Mouse (Mus musculus): ENCODE measurements around the gene Cblb. TPM values are rescaled to one million over a fixed set of nuclear protein-coding genes. Genes with fewer than 3 reads are reported as not detected.

Gene Cblb
- polyA plus RNA-seq, 1 experiment from 2014 or later, result 11.5 TPM

- H3K27me3 ChIP-seq, result no peaks in the 10 kb centered on the region
- H3K4me3 ChIP-seq, result no peak overlapping the region
- 84% methylated on average over 5 of the region's 5 CpGs for WGBS
- no peaks in the 10 kb centered on the region for H3K9me3 ChIP-seq
- ATAC-seq (ENCODE audit: low FRiP score, low read depth), result no peak
- no peak overlapping the region for H3K4me2 ChIP-seq
- H3K4me1 ChIP-seq (replicated peaks), result 0 out of 2 replicates have a peak, but pooled peaks cover 3% of the 10 kb centered on the region
- H3K27ac ChIP-seq (replicated peaks), result no peak overlapping the region
- H3K36me3 ChIP-seq, result peaks cover 3% of the 10 kb centered on the region; the same call in 1 of the 2 replicates
- H3K9ac ChIP-seq, result no peak overlapping the region
These were observed 76.8 kb downstream of the Cblb start for GRCm38 (mm10) chr16:52107836-52108235.

- Histone ChIP-seq H3K4me1 (replicated peaks) (peaks cover 11% of the 10 kb centered on the region; the same call in 1 of the 2 replicates), H3K27me3 (no peaks in the 10 kb centered on the region), H3K36me3 (peaks cover 6% of the 10 kb centered on the region; the same call in 1 of the 2 replicates), H3K4me3 (no peak overlapping the region), H3K27ac (replicated peaks) (no peak overlapping the region), H3K9ac (no peak overlapping the region), H3K9me3 (no peaks in the 10 kb centered on the region), H3K4me2 (no peak overlapping the region)
- 43% methylated on average over 4 of the region's 4 CpGs for WGBS
- ATAC-seq (ENCODE audit: low FRiP score, low read depth), result no peak
These were observed 83.4 kb downstream of the Cblb start for GRCm38 (mm10) chr16:52114473-52114872.

- Histone ChIP-seq H3K4me3 (no peak overlapping the region), H3K36me3 (no peaks in the 10 kb centered on the region), H3K27ac (replicated peaks) (no peak overlapping the region), H3K9ac (no peak overlapping the region), H3K9me3 (no peaks in the 10 kb centered on the region), H3K4me2 (no peak overlapping the region), H3K27me3 (no peaks in the 10 kb centered on the region), H3K4me1 (replicated peaks) (peaks cover 8% of the 10 kb centered on the region)
- WGBS, result 57% methylated on average over 4 of the region's 4 CpGs
- no peak for ATAC-seq (ENCODE audit: low FRiP score, low read depth)
These were observed 88.0 kb downstream of the Cblb start for GRCm38 (mm10) chr16:52119003-52119402.

GRCm38 (mm10) chr16:52124974-52125373 lies 93.9 kb downstream of the Cblb start:
- Histone ChIP-seq H3K9ac (no peak overlapping the region), H3K4me1 (replicated peaks) (no peaks in the 10 kb centered on the region; the same call in 1 of the 2 replicates), H3K9me3 (no peaks in the 10 kb centered on the region), H3K4me3 (no peak overlapping the region), H3K4me2 (no peak overlapping the region), H3K36me3 (no peaks in the 10 kb centered on the region), H3K27me3 (no peaks in the 10 kb centered on the region), H3K27ac (replicated peaks) (no peak overlapping the region)
- no peak for ATAC-seq (ENCODE audit: low FRiP score, low read depth)

GRCm38 (mm10) chr16:52125896-52126295 lies 94.9 kb downstream of the Cblb start:
- no peak overlapping the region for H3K4me2 ChIP-seq
- 82% methylated on average over 4 of the region's 4 CpGs for whole genome bisulfite sequencing
- no peak for ATAC-seq (ENCODE audit: low FRiP score, low read depth)
- H3K4me1 ChIP-seq (replicated peaks), result no peaks in the 10 kb centered on the region; the same call in 1 of the 2 replicates
- no peaks in the 10 kb centered on the region for H3K27me3 ChIP-seq
- H3K9me3 ChIP-seq, result no peaks in the 10 kb centered on the region
- no peak overlapping the region for H3K9ac ChIP-seq
- H3K36me3 ChIP-seq, result no peaks in the 10 kb centered on the region
- no peak overlapping the region for H3K27ac ChIP-seq (replicated peaks)
- H3K4me3 ChIP-seq, result no peak overlapping the region

- no peak for ATAC-seq (ENCODE audit: low FRiP score, low read depth)
- Histone ChIP-seq H3K36me3 (0 out of 2 replicates have a peak, but pooled peaks cover 2% of the 10 kb centered on the region), H3K9ac (no peak overlapping the region), H3K4me2 (no peak overlapping the region), H3K4me3 (no peak overlapping the region), H3K4me1 (replicated peaks) (0 out of 2 replicates have a peak, but pooled peaks cover under 1% of the 10 kb centered on the region), H3K27me3 (no peaks in the 10 kb centered on the region), H3K9me3 (no peaks in the 10 kb centered on the region), H3K27ac (replicated peaks) (no peak overlapping the region)
- 94% methylated on average over 5 of the region's 5 CpGs for WGBS
These were observed 98.4 kb downstream of the Cblb start for GRCm38 (mm10) chr16:52129357-52129905.

- WGBS, result 89% methylated on average over 11 of the region's 11 CpGs
- H3K9me3 ChIP-seq, result no peaks in the 10 kb centered on the region
- H3K27ac ChIP-seq (replicated peaks), result no peak overlapping the region
- no peak overlapping the region for H3K4me2 ChIP-seq
- 0 out of 2 replicates have a peak, but pooled peaks cover 9% of the 10 kb centered on the region for H3K4me1 ChIP-seq (replicated peaks)
- ATAC-seq (ENCODE audit: low FRiP score, low read depth), result no peak
- H3K9ac ChIP-seq, result no peak overlapping the region
- H3K36me3 ChIP-seq, result 0 out of 2 replicates have a peak, but pooled peaks cover 2% of the 10 kb centered on the region
- no peak overlapping the region for H3K4me3 ChIP-seq
- H3K27me3 ChIP-seq, result no peaks in the 10 kb centered on the region
These were observed 101.9 kb downstream of the Cblb start for GRCm38 (mm10) chr16:52132808-52133490.

- no peak overlapping the region for H3K4me2 ChIP-seq
- no peak overlapping the region for H3K4me3 ChIP-seq
- no peaks in the 10 kb centered on the region for H3K9me3 ChIP-seq
- ATAC-seq (ENCODE audit: low FRiP score, low read depth), result peak; percentile 77; the same call in 1 of the 2 replicates
- 0 out of 2 replicates have a peak, but pooled peaks cover 9% of the 10 kb centered on the region for H3K4me1 ChIP-seq (replicated peaks)
- H3K27ac ChIP-seq (replicated peaks), result 0 out of 2 replicates have a peak overlapping the region, but pooled peaks have one; percentile 0
- WGBS, result 46% methylated on average over 11 of the region's 11 CpGs
- H3K36me3 ChIP-seq, result 0 out of 2 replicates have a peak, but pooled peaks cover 2% of the 10 kb centered on the region
- no peaks in the 10 kb centered on the region for H3K27me3 ChIP-seq
- no peak overlapping the region for H3K9ac ChIP-seq
These were observed 103.7 kb downstream of the Cblb start for GRCm38 (mm10) chr16:52134631-52135227.

GRCm38 (mm10) chr16:52135689-52136390 lies 104.8 kb downstream of the Cblb start:
- H3K27me3 ChIP-seq, result no peaks in the 10 kb centered on the region
- 0 out of 2 replicates have a peak, but pooled peaks cover 9% of the 10 kb centered on the region for H3K4me1 ChIP-seq (replicated peaks)
- no peak overlapping the region for H3K9ac ChIP-seq
- no peak overlapping the region for H3K27ac ChIP-seq (replicated peaks)
- H3K4me3 ChIP-seq, result no peak overlapping the region
- 69% methylated on average over 9 of the region's 9 CpGs for WGBS
- H3K36me3 ChIP-seq, result 0 out of 2 replicates have a peak, but pooled peaks cover 2% of the 10 kb centered on the region
- H3K9me3 ChIP-seq, result no peaks in the 10 kb centered on the region
- ATAC-seq (ENCODE audit: low FRiP score, low read depth), result no peak
- H3K4me2 ChIP-seq, result no peak overlapping the region

GRCm38 (mm10) chr16:52143101-52143500 lies 112.1 kb downstream of the Cblb start:
- ATAC-seq (ENCODE audit: low FRiP score, low read depth), result no peak
- no peak overlapping the region for H3K4me2 ChIP-seq
- no peak overlapping the region for H3K9ac ChIP-seq
- WGBS, result 92% methylated on average over 13 of the region's 13 CpGs
- H3K4me1 ChIP-seq (replicated peaks), result no peaks in the 10 kb centered on the region
- no peaks in the 10 kb centered on the region for H3K9me3 ChIP-seq
- H3K4me3 ChIP-seq, result no peak overlapping the region
- no peak overlapping the region for H3K27ac ChIP-seq (replicated peaks)
- no peaks in the 10 kb centered on the region for H3K27me3 ChIP-seq
- H3K36me3 ChIP-seq, result peaks cover 9% of the 10 kb centered on the region; the same call in 1 of the 2 replicates

- Histone ChIP-seq H3K9me3 (no peaks in the 10 kb centered on the region), H3K4me1 (replicated peaks) (no peaks in the 10 kb centered on the region), H3K9ac (no peak overlapping the region), H3K27ac (replicated peaks) (no peak overlapping the region), H3K27me3 (no peaks in the 10 kb centered on the region), H3K36me3 (peaks cover 9% of the 10 kb centered on the region; the same call in 1 of the 2 replicates), H3K4me3 (no peak overlapping the region), H3K4me2 (no peak overlapping the region)
- WGBS, result 97% methylated on average over 3 of the region's 3 CpGs
- ATAC-seq (ENCODE audit: low FRiP score, low read depth), result no peak
These were observed 112.8 kb downstream of the Cblb start for GRCm38 (mm10) chr16:52143818-52144217.
